Mouse (Mus musculus): ENCODE results near the gene Ten1.
A peak's percentile ranks its signal among the peaks of the same experiment; 100 is the strongest.

The Ten1 gene

GRCm38 (mm10) chr11:116196866-116197583 is 1.6 kb upstream of the Ten1 start:
- DNase-seq (ENCODE audit: low spot score in 2 of 2): no peak

- DNase-seq (ENCODE audit: low spot score in 2 of 2): no peak
Measured at GRCm38 (mm10) chr11:116197584-116197906, 1.1 kb upstream of the Ten1 start.

DNA sequence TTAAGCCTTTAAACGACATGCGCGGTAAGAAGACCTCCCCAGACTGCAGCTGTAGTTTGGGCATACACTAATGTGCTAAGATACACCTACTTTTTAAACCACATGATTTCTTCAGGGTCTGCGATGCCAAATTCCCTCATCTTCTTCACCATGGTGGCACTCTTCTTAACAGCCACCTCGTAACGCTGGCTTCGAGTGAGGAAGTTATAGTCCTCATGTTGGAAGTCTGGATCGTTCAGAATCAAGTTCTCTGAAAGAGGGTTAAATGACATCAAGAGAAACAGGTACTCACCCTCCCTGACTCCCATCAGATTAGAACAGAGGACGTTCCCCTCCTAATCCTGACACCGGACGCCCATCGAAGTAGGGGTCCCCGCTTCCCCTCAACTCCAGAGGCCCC is 523 bp upstream of the Ten1 start:
- DNase-seq (ENCODE audit: low spot score in 2 of 2): no peak

DNA sequence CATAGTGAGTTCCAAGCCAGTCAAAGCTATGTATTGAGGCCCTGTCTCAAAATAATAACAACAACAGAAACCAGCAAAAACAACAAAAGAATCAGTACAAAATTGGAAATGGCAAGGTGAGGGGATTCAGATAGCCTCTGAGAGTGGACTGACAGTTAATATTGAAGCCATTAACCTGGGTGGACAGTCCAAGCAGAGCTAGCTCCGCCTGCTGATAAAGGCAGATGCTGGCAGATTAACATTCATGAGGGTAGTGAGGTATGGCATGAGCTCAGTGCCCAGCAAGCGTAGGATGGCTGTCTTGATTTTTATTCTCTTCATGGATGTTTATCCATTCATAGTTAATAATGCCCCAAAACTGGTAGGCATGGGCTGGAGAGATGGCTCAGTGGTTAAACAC is 2.5 kb downstream of the Ten1 start:
- DNase-seq (ENCODE audit: low spot score in 2 of 2): no peak

- DNase-seq (ENCODE audit: low spot score in 2 of 2): no peak
Measured at GRCm38 (mm10) chr11:116203150-116203549, 4.5 kb downstream of the Ten1 start.

DNA sequence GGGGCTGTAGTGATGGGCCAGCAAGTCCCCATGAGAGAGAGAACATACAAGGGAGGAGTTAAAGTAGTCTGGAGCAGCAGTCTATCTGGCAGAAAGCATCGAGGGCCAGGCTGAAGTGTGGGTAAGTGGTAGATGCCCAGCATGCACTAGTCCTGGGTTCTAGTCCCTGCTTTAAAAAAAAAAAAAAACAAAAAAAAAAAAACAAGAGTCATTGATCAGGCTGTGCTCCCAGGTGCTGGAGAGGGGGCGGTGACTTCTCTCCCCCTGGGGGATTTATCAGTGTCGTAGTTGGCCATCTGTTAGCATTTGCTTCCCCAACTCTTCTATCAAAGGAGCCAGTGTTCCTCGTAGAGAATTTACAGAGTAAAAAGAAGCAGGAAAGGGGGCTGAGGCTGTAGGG is 8.0 kb downstream of the Ten1 start:
- no peak for DNase-seq (ENCODE audit: low spot score in 2 of 2)

GRCm38 (mm10) chr11:116208660-116209059 is 10.0 kb downstream of the Ten1 start:
- no peak for DNase-seq (ENCODE audit: low spot score in 2 of 2)

- no peak for DNase-seq (ENCODE audit: low spot score in 2 of 2)
Measured at GRCm38 (mm10) chr11:116209257-116209656, 10.6 kb downstream of the Ten1 start.

GRCm38 (mm10) chr11:116210696-116211095 is 12.0 kb downstream of the Ten1 start:
- no peak for DNase-seq (ENCODE audit: low spot score in 2 of 2)

DNA sequence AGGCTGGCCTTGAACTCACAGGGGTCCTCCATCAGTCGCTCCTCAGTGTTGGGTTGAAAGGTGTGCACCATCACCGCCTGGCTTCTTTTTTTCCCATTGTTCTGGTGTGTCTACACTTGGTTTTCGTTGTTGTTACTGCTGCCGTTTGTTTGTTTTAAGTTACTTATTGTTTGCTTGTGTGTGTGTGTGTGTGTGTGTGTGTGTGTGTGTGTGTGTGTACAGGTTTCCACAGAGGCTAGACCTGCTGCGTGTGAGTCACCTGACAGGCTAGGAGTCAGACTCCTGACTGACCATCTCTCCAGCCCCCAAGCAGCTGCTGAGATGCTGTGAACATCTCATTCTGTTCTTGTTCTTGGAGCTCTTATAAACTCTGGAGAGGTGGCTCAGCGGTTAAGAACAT is 14.2 kb downstream of the Ten1 start:
- DNase-seq (ENCODE audit: low spot score in 2 of 2): no peak

DNA sequence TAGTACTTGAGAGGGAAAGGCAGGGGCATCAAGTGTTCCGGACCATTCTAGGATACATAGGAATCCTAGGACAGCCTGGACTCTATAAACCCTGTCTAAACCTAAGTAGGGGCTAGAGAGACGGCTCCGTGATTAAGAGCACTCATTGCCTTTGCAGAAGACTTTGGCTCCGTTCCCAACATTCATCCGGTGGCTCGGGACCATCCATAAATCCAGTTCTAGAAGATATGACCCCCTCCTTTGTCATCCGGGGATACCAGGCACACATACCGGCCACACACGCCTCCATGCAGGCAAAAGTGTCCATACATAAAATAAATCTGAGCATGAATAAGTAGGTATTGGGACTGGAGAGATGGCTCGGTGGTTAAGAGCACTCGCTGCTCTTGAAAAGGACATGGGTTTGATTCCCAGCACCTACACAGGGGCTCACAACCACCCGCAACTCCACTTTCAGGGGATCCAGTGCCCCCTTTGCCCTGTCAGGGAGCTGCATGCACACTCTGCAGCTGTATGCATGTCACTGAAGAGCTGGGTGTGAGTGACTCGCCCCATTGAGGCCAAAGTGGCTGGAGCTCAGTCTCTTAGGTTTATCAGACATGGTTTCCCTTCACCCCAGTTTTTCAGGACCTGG is 15.3 kb downstream of the Ten1 start:
- DNase-seq (ENCODE audit: low spot score in 2 of 2): no peak

- no peak for DNase-seq (ENCODE audit: low spot score in 2 of 2)
Measured at GRCm38 (mm10) chr11:116215181-116215580, 16.5 kb downstream of the Ten1 start.

- DNase-seq (ENCODE audit: low spot score in 2 of 2): no peak
Measured at GRCm38 (mm10) chr11:116215991-116216390, 17.3 kb downstream of the Ten1 start.

GRCm38 (mm10) chr11:116216549-116216948 is 17.9 kb downstream of the Ten1 start:
- no peak for DNase-seq (ENCODE audit: low spot score in 2 of 2)

GRCm38 (mm10) chr11:116218263-116218662 is 19.6 kb downstream of the Ten1 start:
- DNase-seq (ENCODE audit: low spot score in 2 of 2): no peak

DNA sequence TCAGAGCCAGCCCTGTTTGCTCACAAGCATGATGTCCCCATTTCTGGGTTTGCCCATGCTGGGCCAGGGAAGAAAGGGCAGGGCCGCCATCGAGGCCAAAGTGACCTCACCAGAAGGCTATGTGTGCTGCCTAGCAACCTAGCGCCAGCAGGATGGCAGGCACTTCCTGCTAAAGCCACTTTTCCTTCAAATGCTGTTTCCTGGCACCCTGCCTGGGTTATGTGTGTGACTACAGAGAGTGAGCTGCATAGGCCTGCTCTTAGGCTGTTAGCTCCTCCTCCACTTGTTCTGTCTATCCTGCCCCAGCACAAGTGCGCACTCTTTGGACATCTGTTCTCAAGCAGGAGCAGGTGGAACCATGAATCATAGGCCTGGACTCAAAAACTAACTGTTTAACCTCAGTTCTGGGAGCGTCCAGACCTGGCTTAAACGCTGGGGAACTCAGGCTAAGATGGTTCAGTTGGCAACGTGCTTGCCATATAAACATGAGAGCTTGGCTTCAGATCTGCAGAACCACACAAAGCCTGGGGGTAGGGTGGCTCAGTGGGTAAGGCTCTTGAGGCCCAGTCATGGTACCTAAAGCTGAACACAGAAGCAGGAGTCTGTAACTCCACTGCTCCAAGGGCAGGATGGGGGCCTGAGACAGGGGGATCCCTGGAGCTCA is 20.2 kb downstream of the Ten1 start:
- peak; percentile 59 to 70 for DNase-seq (ENCODE audit: low spot score in 2 of 2)

- peak in 1 of 2 experiments; percentile 32 for DNase-seq (ENCODE audit: low spot score in 2 of 2)
Measured at GRCm38 (mm10) chr11:116219885-116220284, 21.2 kb downstream of the Ten1 start.

DNA sequence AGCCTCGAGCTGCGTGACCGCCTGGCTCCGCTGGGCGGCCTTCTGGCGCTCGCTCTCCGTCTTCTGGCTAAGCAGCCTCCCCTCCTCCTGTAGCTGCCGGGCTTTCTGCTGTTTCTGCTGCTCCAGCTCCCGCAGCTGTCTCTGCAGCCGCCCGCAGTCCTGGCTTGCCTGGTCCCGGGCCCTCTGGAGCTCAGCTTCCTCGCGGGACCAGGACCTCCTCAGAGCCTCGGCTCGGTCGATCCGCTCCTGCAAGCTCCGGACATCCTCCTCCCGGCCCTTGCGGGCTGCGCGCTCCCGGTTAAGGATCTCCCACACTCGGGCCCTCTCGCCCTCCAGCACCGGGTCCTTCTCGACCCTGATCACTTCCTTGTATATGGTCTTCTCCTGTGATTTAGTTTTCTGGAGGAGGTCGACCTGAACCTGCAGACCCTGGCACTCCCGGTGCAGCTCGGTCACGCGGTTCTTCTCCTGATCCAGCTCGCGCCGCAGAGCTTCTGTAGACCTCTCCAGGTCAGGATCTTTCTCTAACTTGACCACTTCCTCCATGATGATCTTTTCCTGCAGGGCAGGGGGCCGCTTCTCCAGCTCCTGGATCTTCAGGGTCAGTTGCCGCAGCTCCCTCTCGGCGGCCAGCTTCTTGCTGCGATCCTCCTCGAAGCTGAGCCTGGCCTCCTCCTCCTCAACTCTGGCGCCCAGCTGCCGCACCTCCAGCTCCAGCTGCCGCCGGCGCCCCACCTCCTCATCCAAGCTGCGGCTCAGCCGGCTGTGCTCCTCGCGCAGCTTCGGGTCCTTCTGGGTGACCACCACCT is 23.5 kb downstream of the Ten1 start:
- DNase-seq (ENCODE audit: low spot score in 2 of 2): no peak

GRCm38 (mm10) chr11:116222740-116223059 is 24.0 kb downstream of the Ten1 start:
- no peak for DNase-seq (ENCODE audit: low spot score in 2 of 2)

DNA sequence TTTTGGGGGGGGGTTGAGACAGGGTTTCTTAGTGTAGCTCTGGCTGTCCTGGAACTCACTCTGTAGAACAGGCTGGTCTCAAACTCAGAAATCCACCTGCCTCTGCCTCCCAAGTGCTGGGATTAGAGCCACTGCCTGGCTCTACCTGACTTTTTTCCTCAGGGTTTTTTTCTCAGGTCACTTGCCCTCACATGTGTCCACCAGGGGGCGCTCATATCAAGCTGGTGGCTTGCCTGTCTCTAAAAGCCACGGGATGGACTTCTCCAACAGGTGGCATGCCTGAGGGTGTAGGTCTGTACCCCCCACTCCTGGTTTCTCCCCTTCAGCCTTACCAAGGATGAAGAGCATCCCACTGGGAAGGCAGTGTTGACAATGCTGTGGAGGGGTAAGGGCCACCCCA is 27.8 kb downstream of the Ten1 start:
- peak in 1 of 2 experiments; percentile 54 for DNase-seq (ENCODE audit: low spot score in 2 of 2)

- no peak for DNase-seq (ENCODE audit: low spot score in 2 of 2)
Measured at GRCm38 (mm10) chr11:116228699-116229098, 30.0 kb downstream of the Ten1 start.

- no peak for DNase-seq (ENCODE audit: low spot score in 2 of 2)
Measured at GRCm38 (mm10) chr11:116232427-116232826, 33.8 kb downstream of the Ten1 start.

DNA sequence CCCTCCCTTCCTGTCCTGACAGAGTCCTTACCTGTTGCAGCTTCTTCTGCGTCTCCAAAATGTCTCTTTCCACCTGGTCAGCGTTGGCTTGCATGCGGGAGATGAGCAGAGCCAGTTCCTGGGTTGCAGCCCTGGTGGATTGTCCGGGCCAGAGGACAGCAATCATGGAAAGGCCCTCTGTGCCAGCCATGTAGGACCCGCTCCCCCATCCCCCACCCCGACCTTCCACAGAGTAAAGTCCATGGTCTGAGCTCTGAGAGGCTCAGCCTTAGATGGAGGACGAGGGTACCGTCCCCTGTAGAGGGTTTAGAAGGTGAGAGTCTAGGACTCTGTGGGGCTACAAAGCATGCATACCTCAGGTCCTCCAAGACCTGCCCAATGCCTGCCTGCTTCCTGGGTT is 36.2 kb downstream of the Ten1 start:
- DNase-seq (ENCODE audit: low spot score in 2 of 2): no peak

All from frontal cortex, postnatal 14 days (tissue).